Comparison of ENCODE assay signal across 8 mouse cellular contexts in genomic region chr9:40638394-40639049, GRCm38 (mm10). TPM values are rescaled to one million over a fixed set of nuclear protein-coding genes. Genes with fewer than 3 reads are reported as not detected.
DNase-seq lines count a peak whose midpoint lies in the region; ATAC-seq lines count a peak whose summit lies in the region.

No protein-coding gene starts in this region.

- peak overlapping the region; percentile 42 for H3K4me2 ChIP-seq in forebrain, embryonic 14.5 days (ENCODE audit: low read length)
- H3K4me2 ChIP-seq in liver, embryonic 13.5 days, result peak overlapping the region; percentile 56
- H3K4me2 ChIP-seq in neural tube, embryonic 14.5 days (ENCODE audit: low read depth, low read length), result peak overlapping the region; percentile 52

- peak; percentile 59 to 73 for DNase-seq in right cerebral cortex, postnatal 10 days (ENCODE audit: low spot score in 2 of 2)
- no peak for DNase-seq in right cerebral cortex, postnatal 36 days (ENCODE audit: low spot score in 2 of 2)
- DNase-seq in cerebellum, adult 11 months, result peak; percentile 59
- DNase-seq in forebrain, embryonic 14.5 days (ENCODE audit: low spot score), result peak; percentile 95
- DNase-seq in induced T-regulatory cell, adult 2 months (ENCODE audit: low read depth), result peak; percentile 42
- no peak for DNase-seq in liver, embryonic 13.5 days
- no peak for DNase-seq in right cerebral cortex, postnatal 4 days

- no peaks in the 10 kb centered on the region for H3K9me3 ChIP-seq in forebrain, embryonic 14.5 days (replicated peaks; ENCODE audit: control insufficient read depth, low read length)
- H3K9me3 ChIP-seq in liver, embryonic 13.5 days (replicated peaks), result no peaks in the 10 kb centered on the region
- no peaks in the 10 kb centered on the region for H3K9me3 ChIP-seq in neural tube, embryonic 14.5 days (ENCODE audit: control insufficient read depth, low read length)

- peak overlapping the region; percentile 84 for H3K27ac ChIP-seq in forebrain, embryonic 14.5 days (ENCODE audit: low read depth, low read length)
- H3K27ac ChIP-seq in liver, embryonic 13.5 days, result no peak overlapping the region
- H3K27ac ChIP-seq in neural tube, embryonic 14.5 days (ENCODE audit: low read depth, low read length), result peak overlapping the region; percentile 86

- ATAC-seq in forebrain, embryonic 14.5 days, result peak; percentile 94
- peak; percentile 34; the same call in 1 of the 2 replicates for ATAC-seq in liver, embryonic 13.5 days (ENCODE audit: low read depth)
- ATAC-seq in neural tube, embryonic 14.5 days (ENCODE audit: low read depth), result peak; percentile 89

- peak overlapping the region; percentile 23 for H3K4me3 ChIP-seq in forebrain, embryonic 14.5 days (ENCODE audit: low read depth, low read length)
- H3K4me3 ChIP-seq in liver, embryonic 13.5 days (replicated peaks), result peak overlapping the region; percentile 45
- peak overlapping the region; percentile 23 for H3K4me3 ChIP-seq in neural tube, embryonic 14.5 days (ENCODE audit: low read depth, low read length)

- no peaks in the 10 kb centered on the region for H3K36me3 ChIP-seq in forebrain, embryonic 14.5 days (ENCODE audit: control insufficient read depth, insufficient read depth, low read length)
- no peaks in the 10 kb centered on the region for H3K36me3 ChIP-seq in liver, embryonic 13.5 days
- H3K36me3 ChIP-seq in neural tube, embryonic 14.5 days (ENCODE audit: control insufficient read depth, insufficient read depth, low read length), result no peaks in the 10 kb centered on the region

- 4% methylated on average over 14 of the region's 14 CpGs for WGBS in forebrain, embryonic 14.5 days
- 5% methylated on average over 14 of the region's 14 CpGs for WGBS in liver, embryonic 13.5 days (ENCODE audit: insufficient replicate concordance)
- WGBS in neural tube, embryonic 14.5 days, result 1% methylated on average over 14 of the region's 14 CpGs

- H3K9ac ChIP-seq in forebrain, embryonic 14.5 days (ENCODE audit: low read length), result peak overlapping the region; percentile 41
- peak overlapping the region; percentile 34; the same call in 1 of the 2 replicates for H3K9ac ChIP-seq in liver, embryonic 13.5 days
- peak overlapping the region; percentile 44 for H3K9ac ChIP-seq in neural tube, embryonic 14.5 days (replicated peaks; ENCODE audit: low read depth, low read length)

- H3K4me1 ChIP-seq in forebrain, embryonic 14.5 days (ENCODE audit: control insufficient read depth, insufficient read depth, low read length), result peaks cover 12% of the 10 kb centered on the region
- H3K4me1 ChIP-seq in liver, embryonic 13.5 days (replicated peaks), result peaks cover 5% of the 10 kb centered on the region
- H3K4me1 ChIP-seq in neural tube, embryonic 14.5 days (ENCODE audit: control insufficient read depth, insufficient read depth, low read length), result peaks cover 19% of the 10 kb centered on the region; the same call in 1 of the 2 replicates

- H3K27me3 ChIP-seq in forebrain, embryonic 14.5 days (replicated peaks; ENCODE audit: control insufficient read depth, insufficient read depth, low read length), result no peaks in the 10 kb centered on the region
- H3K27me3 ChIP-seq in liver, embryonic 13.5 days, result no peaks in the 10 kb centered on the region
- no peaks in the 10 kb centered on the region for H3K27me3 ChIP-seq in neural tube, embryonic 14.5 days (ENCODE audit: control insufficient read depth, insufficient read depth, low read length)

RNA-seq across cellular contexts. Expression of gene Gm21915, which starts 31.9 kb away (rescaled TPM):
- polyA plus RNA-seq in forebrain, embryonic 14.5 days (2014; fragmentation: Nextera tagmentation; extraction: Ambion mirVana), result not detected in 2 replicates
- not detected in 2 replicates for polyA plus RNA-seq in liver, embryonic 13.5 days (2015; fragmentation: Nextera tagmentation; extraction: Ambion mirVana)
- polyA plus RNA-seq in neural tube, embryonic 14.5 days (2014; fragmentation: Nextera tagmentation; extraction: Ambion mirVana), result not detected in 2 replicates

RNA-seq across cellular contexts. Expression of gene Clmp, which starts 47.2 kb away (rescaled TPM):
- 45.6 and 51.6 TPM in 2 replicates for polyA plus RNA-seq in forebrain, embryonic 14.5 days (2014; fragmentation: Nextera tagmentation; extraction: Ambion mirVana)
- 1.6 and 1.7 TPM in 2 replicates for polyA plus RNA-seq in liver, embryonic 13.5 days (2015; fragmentation: Nextera tagmentation; extraction: Ambion mirVana)
- polyA plus RNA-seq in neural tube, embryonic 14.5 days (2014; fragmentation: Nextera tagmentation; extraction: Ambion mirVana), result 59.2 and 62.0 TPM in 2 replicates

Comparison
In these comparisons a context has a peak if more than half of its experiments do, and no peak if none do; other contexts are left out.
1. DNase-seq: peak in right cerebral cortex, postnatal 10 days (2 of 2), cerebellum, adult 11 months (single experiment), forebrain, embryonic 14.5 days (single experiment) and induced T-regulatory cell, adult 2 months (single experiment); none in right cerebral cortex, postnatal 36 days (0 of 2), liver, embryonic 13.5 days (single experiment) and right cerebral cortex, postnatal 4 days (single experiment).
2. ATAC-seq: peak in every context shown above with its lines; median percentile 94 in forebrain, embryonic 14.5 days; 89 in neural tube, embryonic 14.5 days; 34 in liver, embryonic 13.5 days.
3. RNA of gene Clmp, which starts 47.2 kb away (polyA plus RNA-seq): 59.2 to 62.0 TPM in neural tube, embryonic 14.5 days and 45.6 to 51.6 TPM in forebrain, embryonic 14.5 days; 1.6 to 1.7 TPM in liver, embryonic 13.5 days; every median in the first group is over 10 times any median in the second.
4. Peak in every context shown above with its lines, with median percentiles within 50 percentile points of each other: H3K4me2 ChIP-seq, H3K4me3 ChIP-seq and H3K9ac ChIP-seq.